Mouse (Mus musculus) v-Abl transformed pro-B cells (cell line): ENCODE data around the gene Abcf2.

ENCODE experiments used
- in situ Hi-C, 2 experiments: fragments of 400-800 bp; cut with MboI; formaldehyde crosslinking; loops; one replicate each; pipeline ENCODE4 v1.15.1; 2025; ENCODE audit not compliant: unreplicated experiment in 2 of 2

Gene Abcf2

GRCm38 (mm10) chr5:24537618-24538017 lies 39.6 kb downstream of the Abcf2 start:
- in situ Hi-C loops = loop anchor here (5.0 kb wide), 2 partner anchors 45 to 55 kb away; no protein-coding TSS in a partner anchor

GRCm38 (mm10) chr5:24536511-24536910 lies 40.8 kb downstream of the Abcf2 start:
- in situ Hi-C loops = loop anchor here (5.0 kb wide), 2 partner anchors 46 to 56 kb away; no protein-coding TSS in a partner anchor

GRCm38 (mm10) chr5:24535731-24536130 lies 41.5 kb downstream of the Abcf2 start:
- in situ Hi-C loops = loop anchor here (5.0 kb wide), 2 partner anchors 47 to 57 kb away; no protein-coding TSS in a partner anchor

GRCm38 (mm10) chr5:24534292-24534691 lies 43.0 kb downstream of the Abcf2 start:
- in situ Hi-C loops = no loop called here

GRCm38 (mm10) chr5:24533391-24533790 lies 43.9 kb downstream of the Abcf2 start:
- in situ Hi-C loops = no loop called here

GRCm38 (mm10) chr5:24530042-24530689 lies 47.1 kb downstream of the Abcf2 start:
- in situ Hi-C loops = no loop called here

- in situ Hi-C loops = no loop called here
These were observed 49.5 kb downstream of the Abcf2 start for GRCm38 (mm10) chr5:24527780-24528179.

- in situ Hi-C loops = no loop called here
These were observed 50.4 kb downstream of the Abcf2 start, which contains the start of gene Gbx1 for GRCm38 (mm10) chr5:24526889-24527230. TSS of gene Gbx1 (minus strand) at chr5:24527202.

GRCm38 (mm10) chr5:24526190-24526888 lies 50.9 kb downstream of the Abcf2 start:
- in situ Hi-C loops = no loop called here

- in situ Hi-C loops = no loop called here
These were observed 51.7 kb downstream of the Abcf2 start for GRCm38 (mm10) chr5:24525360-24526189.

- in situ Hi-C loops = no loop called here
These were observed 52.7 kb downstream of the Abcf2 start for GRCm38 (mm10) chr5:24524522-24524921.

- in situ Hi-C loops = no loop called here
These were observed 53.5 kb downstream of the Abcf2 start for GRCm38 (mm10) chr5:24523806-24524205.

- in situ Hi-C loops = no loop called here
These were observed 55.9 kb downstream of the Abcf2 start for GRCm38 (mm10) chr5:24521366-24521765.
